Mouse (Mus musculus): ENCODE measurements around the gene 0610040J01Rik.

DNA sequence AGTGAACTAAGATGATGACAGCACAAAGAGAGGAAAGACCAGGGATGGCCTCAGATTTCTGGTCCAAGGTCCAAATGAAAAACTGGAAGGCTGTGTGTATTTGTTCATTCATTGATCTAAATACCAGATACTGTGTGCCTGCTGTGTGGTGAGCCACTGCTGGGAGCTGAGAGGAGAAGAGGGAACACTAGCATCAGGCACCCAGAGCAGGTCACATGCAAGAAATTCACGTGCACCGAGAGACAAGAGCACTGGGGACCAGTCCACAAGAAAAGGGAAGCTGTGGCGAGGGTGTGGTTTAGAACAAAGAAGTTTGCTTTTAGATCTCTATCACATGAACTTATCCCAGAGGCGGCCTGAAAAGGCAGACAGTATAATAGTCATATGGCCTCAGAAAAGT is 126.4 kb downstream of the 0610040J01Rik start:
- TF ChIP-seq POLR2A (IDR thresholded peaks at IDR 0.05; ENCODE audit: low read depth, low read length) (no peak), CTCF (IDR thresholded peaks at IDR 0.05; ENCODE audit: extremely low read depth, insufficient read depth, insufficient read length, insufficient replicate concordance) (no peak)

Measured in spleen, adult 2 months (tissue).